16 mouse cellular contexts compared by ENCODE assay signal in the genomic region with DNA sequence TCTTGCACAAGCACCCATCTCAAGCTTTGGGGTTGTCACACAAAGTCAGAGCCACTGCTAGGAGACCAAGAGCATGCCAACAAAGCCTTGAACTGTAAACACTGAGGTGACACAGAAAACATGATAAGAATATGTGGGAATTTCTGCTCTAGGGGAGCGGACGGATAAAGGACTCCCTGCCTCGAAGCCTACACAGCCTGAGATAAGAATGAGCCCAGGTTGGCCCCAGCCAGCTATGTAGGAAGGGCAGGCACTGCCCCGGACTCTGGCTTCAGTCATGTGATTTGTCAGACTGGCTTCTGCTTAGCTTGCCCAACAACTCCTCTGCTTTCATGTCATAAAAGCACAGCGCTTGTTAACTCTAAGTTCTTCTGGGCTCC.
DNase-seq lines count a peak whose midpoint lies in the region; ATAC-seq and TF ChIP-seq lines count a peak whose summit lies in the region.
"Had no signal": no experiment of that assay in that cellular context is flagged by ENCODE, and none has a peak within 500 bp of the region (broad histone marks: within the 10 kb centered on the region; RNA-seq: fewer than 3 reads in every experiment).

No protein-coding gene starts in this region.

- no peak overlapping the region for H3K4me3 ChIP-seq in lung, postnatal 0 days (ENCODE audit: low read depth, low read length)
- no peak overlapping the region for H3K4me3 ChIP-seq in intestine, postnatal 0 days (ENCODE audit: low read depth, low read length)
- no peak overlapping the region for H3K4me3 ChIP-seq in liver, embryonic 15.5 days (replicated peaks)
- no peak overlapping the region for H3K4me3 ChIP-seq in stomach, embryonic 15.5 days (replicated peaks)
- H3K4me3 ChIP-seq: hindbrain, embryonic 12.5 days; megakaryocyte, embryonic 14.5 days; neural tube, embryonic 13.5 days had no signal

- TF ChIP-seq EP300 in lung, postnatal 0 days (IDR thresholded peaks at IDR 0.05) = no peak

- no peak overlapping the region for H3K4me2 ChIP-seq in lung, postnatal 0 days (replicated peaks; ENCODE audit: low read depth, low read length)
- no peak overlapping the region for H3K4me2 ChIP-seq in intestine, postnatal 0 days (replicated peaks; ENCODE audit: low read depth)
- no peak overlapping the region for H3K4me2 ChIP-seq in liver, embryonic 15.5 days
- no peak overlapping the region for H3K4me2 ChIP-seq in stomach, embryonic 15.5 days
- H3K4me2 ChIP-seq: hindbrain, embryonic 12.5 days; neural tube, embryonic 13.5 days had no signal

- H3K4me1 ChIP-seq in lung, postnatal 0 days (ENCODE audit: insufficient read depth, low read depth, low read length) = 0 out of 2 replicates have a peak, but pooled peaks cover 11% of the 10 kb centered on the region
- H3K4me1 ChIP-seq in intestine, postnatal 0 days (replicated peaks; ENCODE audit: control insufficient read depth, insufficient read depth, low read length) = peaks cover 6% of the 10 kb centered on the region; the same call in 1 of the 2 replicates
- peaks cover 51% of the 10 kb centered on the region for H3K4me1 ChIP-seq in liver, embryonic 15.5 days (replicated peaks)
- no peaks in the 10 kb centered on the region for H3K4me1 ChIP-seq in stomach, embryonic 15.5 days
- H3K4me1 ChIP-seq: hindbrain, embryonic 12.5 days; neural tube, embryonic 13.5 days had no signal

- TF ChIP-seq CTCF in lung, postnatal 0 days (IDR thresholded peaks at IDR 0.05) = no peak
- TF ChIP-seq CTCF in intestine, postnatal 0 days (IDR thresholded peaks at IDR 0.05; ENCODE audit: low read depth) = no peak

- no peak overlapping the region for H3K9ac ChIP-seq in lung, postnatal 0 days (replicated peaks; ENCODE audit: low read depth)
- H3K9ac ChIP-seq in intestine, postnatal 0 days (ENCODE audit: low read depth, low read length) = no peak overlapping the region
- H3K9ac ChIP-seq in liver, embryonic 15.5 days = peak overlapping the region; percentile 27; the same call in 1 of the 2 replicates
- H3K9ac ChIP-seq in stomach, embryonic 15.5 days = no peak overlapping the region
- H3K9ac ChIP-seq: hindbrain, embryonic 12.5 days; neural tube, embryonic 13.5 days had no signal

- no peak for DNase-seq in lung, postnatal 0 days (ENCODE audit: low spot score)
- DNase-seq in lung, postnatal 25 days (ENCODE audit: low spot score) = no peak
- DNase-seq in kidney, adult 11 months = no peak
- no peak for DNase-seq in gastrocnemius, postnatal 36 days
- no peak for DNase-seq in T-cell, adult 2 months (ENCODE audit: low spot score)
- DNase-seq: cerebellum, postnatal 14 days; kidney, postnatal 25 days; left cerebral cortex, postnatal 4 days; thymus, postnatal 36 days had no signal

- no peaks in the 10 kb centered on the region for H3K36me3 ChIP-seq in lung, postnatal 0 days (ENCODE audit: insufficient read depth, low read length)
- H3K36me3 ChIP-seq in intestine, postnatal 0 days (ENCODE audit: control insufficient read depth, insufficient read depth) = no peaks in the 10 kb centered on the region
- no peaks in the 10 kb centered on the region for H3K36me3 ChIP-seq in liver, embryonic 15.5 days (replicated peaks)
- H3K36me3 ChIP-seq in stomach, embryonic 15.5 days = no peaks in the 10 kb centered on the region
- H3K36me3 ChIP-seq: hindbrain, embryonic 12.5 days; neural tube, embryonic 13.5 days had no signal

- peak; percentile 67 for ATAC-seq in lung, postnatal 0 days
- ATAC-seq in intestine, postnatal 0 days = peak; percentile 91
- peak; percentile 54; the same call in 1 of the 2 replicates for ATAC-seq in liver, embryonic 15.5 days (ENCODE audit: insufficient read depth)
- ATAC-seq in stomach, embryonic 15.5 days (ENCODE audit: insufficient read depth, low FRiP score, low read depth) = no peak
- ATAC-seq: activated CD4-positive, CD25-positive, alpha-beta regulatory T cell, adult 4 months had no signal

- peak overlapping the region; percentile 43 for H3K27ac ChIP-seq in lung, postnatal 0 days (ENCODE audit: low read length)
- peak overlapping the region; percentile 70 for H3K27ac ChIP-seq in intestine, postnatal 0 days (ENCODE audit: low read depth, low read length)
- peak overlapping the region; percentile 51 for H3K27ac ChIP-seq in liver, embryonic 15.5 days (replicated peaks)
- H3K27ac ChIP-seq in stomach, embryonic 15.5 days = peak overlapping the region; percentile 52; the same call in 1 of the 2 replicates
- H3K27ac ChIP-seq: hindbrain, embryonic 12.5 days; neural tube, embryonic 13.5 days had no signal

- no peaks in the 10 kb centered on the region for H3K27me3 ChIP-seq in lung, postnatal 0 days (replicated peaks; ENCODE audit: insufficient read depth, low read length)
- H3K27me3 ChIP-seq in intestine, postnatal 0 days (replicated peaks; ENCODE audit: control insufficient read depth, insufficient read depth, low read length) = no peaks in the 10 kb centered on the region
- H3K27me3 ChIP-seq in liver, embryonic 15.5 days = no peaks in the 10 kb centered on the region
- no peaks in the 10 kb centered on the region for H3K27me3 ChIP-seq in stomach, embryonic 15.5 days (replicated peaks)
- H3K27me3 ChIP-seq: hindbrain, embryonic 12.5 days; megakaryocyte, embryonic 14.5 days; neural tube, embryonic 13.5 days had no signal

- WGBS in lung, postnatal 0 days = 40% methylated on average over 5 of the region's 5 CpGs
- WGBS in intestine, postnatal 0 days = 43% methylated on average over 5 of the region's 5 CpGs
- 32% methylated on average over 5 of the region's 5 CpGs for WGBS in liver, embryonic 15.5 days (ENCODE audit: insufficient replicate concordance)
- 69% methylated on average over 5 of the region's 5 CpGs for WGBS in stomach, embryonic 15.5 days

- no peaks in the 10 kb centered on the region for H3K9me3 ChIP-seq in lung, postnatal 0 days (ENCODE audit: low read length)
- no peaks in the 10 kb centered on the region for H3K9me3 ChIP-seq in intestine, postnatal 0 days (ENCODE audit: control insufficient read depth)
- H3K9me3 ChIP-seq in liver, embryonic 15.5 days (replicated peaks) = no peaks in the 10 kb centered on the region
- H3K9me3 ChIP-seq in stomach, embryonic 15.5 days = no peaks in the 10 kb centered on the region
- H3K9me3 ChIP-seq: hindbrain, embryonic 12.5 days; megakaryocyte, embryonic 14.5 days; neural tube, embryonic 13.5 days had no signal

- intact Hi-C loops in gastrocnemius, postnatal 36 days (cut with DNase I) = no loop called here
